ENCODE assay signal across 8 mouse cellular contexts in genomic region chr2:93956331-93956801, GRCm38 (mm10). TPM values are rescaled to one million over a fixed set of nuclear protein-coding genes. Genes with fewer than 3 reads are reported as not detected.
DNase-seq lines count a peak whose midpoint lies in the region; ATAC-seq lines count a peak whose summit lies in the region.

No protein-coding gene starts in this region.

- WGBS in hindbrain, embryonic 15.5 days: 0% methylated on average over 40 of the region's 44 CpGs

- ATAC-seq in hindbrain, embryonic 15.5 days (ENCODE audit: low FRiP score, low read depth): peak; percentile 52

- H3K4me1 ChIP-seq in hindbrain, embryonic 15.5 days (replicated peaks): peaks cover 37% of the 10 kb centered on the region

- H3K9ac ChIP-seq in hindbrain, embryonic 15.5 days: peak overlapping the region; percentile 68

- H3K36me3 ChIP-seq in hindbrain, embryonic 15.5 days: no peaks in the 10 kb centered on the region

- peak overlapping the region; percentile 97 for H3K4me2 ChIP-seq in hindbrain, embryonic 15.5 days

- H3K9me3 ChIP-seq in hindbrain, embryonic 15.5 days: no peaks in the 10 kb centered on the region

- peaks cover 16% of the 10 kb centered on the region for H3K27me3 ChIP-seq in hindbrain, embryonic 15.5 days

- H3K27ac ChIP-seq in hindbrain, embryonic 15.5 days (replicated peaks): peak overlapping the region; percentile 74

- peak; percentile 68 for DNase-seq in adrenal gland, postnatal 10 days
- peak; percentile 60 to 71 for DNase-seq in cerebellum, postnatal 36 days
- peak; percentile 60 for DNase-seq in gastrocnemius, postnatal 10 days
- DNase-seq in left cerebral cortex, adult 8-10 months (ENCODE audit: low spot score in 2 of 2): peak; percentile 57 to 60
- peak; percentile 61 to 70 for DNase-seq in lung, postnatal 4 days
- DNase-seq in right cerebral cortex, postnatal 14 days: peak; percentile 52
- DNase-seq in natural killer cell, adult 2 months (ENCODE audit: low spot score in 2 of 2): no peak

- H3K4me3 ChIP-seq in hindbrain, embryonic 15.5 days: peak overlapping the region; percentile 64

RNA-seq across cellular contexts. Expression of gene Gm13889, which starts 0.6 kb away (rescaled TPM):
- 10 to 100 TPM; 22.9 to 43.6 TPM for total RNA-seq in adrenal gland, postnatal 10 days (2021)
- 10 to 100 TPM; 14.4 to 19.7 TPM for total RNA-seq in gastrocnemius, postnatal 10 days (2021)
- 7.3 and 11.3 TPM in 2 replicates for polyA plus RNA-seq in hindbrain, embryonic 15.5 days (2015; fragmentation: Nextera tagmentation; extraction: Ambion mirVana)
- total RNA-seq in left cerebral cortex, adult 8-10 months (2022): 10 to 100 TPM; 36.9 to 47.4 (median 41.8) TPM

RNA-seq across cellular contexts. Expression of gene Gm27027, which starts 39.8 kb away (rescaled TPM):
- not detected for total RNA-seq in adrenal gland, postnatal 10 days (2021)
- total RNA-seq in gastrocnemius, postnatal 10 days (2021): under 1 TPM in 1 of 2 experiments, not detected in 1; 0.54 TPM
- polyA plus RNA-seq in hindbrain, embryonic 15.5 days (2015; fragmentation: Nextera tagmentation; extraction: Ambion mirVana): not detected in 2 replicates
- total RNA-seq in left cerebral cortex, adult 8-10 months (2022): not detected

RNA-seq across cellular contexts. Expression of gene Alkbh3, which starts 54.2 kb away (rescaled TPM):
- 10 to 100 TPM; 57.2 to 67.8 TPM for total RNA-seq in adrenal gland, postnatal 10 days (2021)
- total RNA-seq in gastrocnemius, postnatal 10 days (2021): 10 to 100 TPM; 61.1 to 65.6 TPM
- polyA plus RNA-seq in hindbrain, embryonic 15.5 days (2015; fragmentation: Nextera tagmentation; extraction: Ambion mirVana): 44.9 and 46.0 TPM in 2 replicates
- 10 to 100 TPM; 26.5 to 31.5 (median 30.3) TPM for total RNA-seq in left cerebral cortex, adult 8-10 months (2022)

Comparison
In these comparisons a context has a peak if more than half of its experiments do, and no peak if none do; other contexts are left out.
1. DNase-seq: peak in adrenal gland, postnatal 10 days (single experiment), cerebellum, postnatal 36 days (2 of 2), gastrocnemius, postnatal 10 days (single experiment), left cerebral cortex, adult 8-10 months (2 of 2), lung, postnatal 4 days (2 of 2) and right cerebral cortex, postnatal 14 days (single experiment); none in natural killer cell, adult 2 months (0 of 2).